Mouse (Mus musculus) midbrain, embryonic 14.5 days (tissue): Measurements from ENCODE around the gene Fgf11. TPM values are rescaled to one million over a fixed set of nuclear protein-coding genes. Genes with fewer than 3 reads are reported as not detected.
A peak's percentile ranks its signal among the peaks of the same experiment; 100 is the strongest.

Experiments used
- ATAC-seq: fragments of 200-750 bp; cut with Nextera tagmentation; 2 replicates; pipeline ENCODE4 v1.8.0; 2017; ENCODE audit warnings: moderate number of reproducible peaks, moderate library complexity; ENCODE audit not compliant: low FRiP score, low TSS enrichment
- DNase-seq: peaks from one replicate; pipeline ENCODE4 v3.0.0-alpha.2; 2015
- H3K27ac ChIP-seq: fragments of 300-500 bp; sonication (generic); replicated peaks from 2 replicates; pipeline ENCODE4 v1.5.1; 2014; ENCODE audit warnings: mild to moderate bottlenecking, low read depth, low read length, moderate library complexity
- H3K27me3 ChIP-seq: fragments of 300-500 bp; sonication (generic); 2 replicates; pipeline ENCODE4 v1.6.1; 2014; ENCODE audit warnings: low read length, control low read depth, mixed read lengths; ENCODE audit not compliant: control insufficient read depth, insufficient read depth
- H3K36me3 ChIP-seq: fragments of 300-500 bp; sonication (generic); 2 replicates; pipeline ENCODE4 v1.6.1; 2014; ENCODE audit warnings: low read length, control low read depth; ENCODE audit not compliant: control insufficient read depth, insufficient read depth
- H3K4me1 ChIP-seq: fragments of 300-500 bp; sonication (generic); 2 replicates; pipeline ENCODE4 v1.6.1; 2014; ENCODE audit warnings: mild to moderate bottlenecking, antibody characterized with exemption, low read length, control low read depth; ENCODE audit not compliant: control insufficient read depth, insufficient read depth
- H3K4me2 ChIP-seq: fragments of 300-500 bp; sonication (generic); 2 replicates; pipeline ENCODE4 v1.6.1; 2014; ENCODE audit warnings: mild to moderate bottlenecking, low read length, moderate library complexity
- H3K4me3 ChIP-seq: fragments of 300-500 bp; sonication (generic); replicated peaks from 2 replicates; pipeline ENCODE4 v1.5.1; 2014; ENCODE audit warnings: low read depth, low read length
- H3K9ac ChIP-seq: fragments of 300-500 bp; sonication (generic); replicated peaks from 2 replicates; pipeline ENCODE4 v1.6.1; 2014; ENCODE audit warnings: mild to moderate bottlenecking, low read length, moderate library complexity
- H3K9me3 ChIP-seq: fragments of 300-500 bp; sonication (generic); 2 replicates; pipeline ENCODE4 v1.6.1; 2016; ENCODE audit warnings: low read length, control low read depth, mixed read lengths; ENCODE audit not compliant: control insufficient read depth
- WGBS: fragments of 180-500 bp; shearing (Covaris S2); extraction: QIAGEN DNeasy Blood & Tissue Kit; methylation state at CpG from one replicate; pipeline ENCODE4 v1.1.7; 2014; 5-methylcytosine and 5-hydroxymethylcytosine counted together
- polyA plus RNA-seq: library from polyadenylated mRNA; unstranded; fragments of >200 nt; fragmentation: Nextera tagmentation; extraction: Ambion mirVana; gene quantifications from 2 replicates; pipeline ENCODE4 v1.2.1, GENCODE M21; 2014

Gene Fgf11
- polyA plus RNA-seq, 1 experiment from 2014 or later: 3.2 TPM

GRCm38 (mm10) chr11:69804972-69805909 lies 3.6 kb upstream of the Fgf11 start, which contains the start of gene Tmem102:
Gene Tmem102, minus strand, starts transcription at chr11:69805624.
- no peaks in the 10 kb centered on the region for H3K36me3 ChIP-seq
- H3K27me3 ChIP-seq: peaks cover 24% of the 10 kb centered on the region
- no peak within 1 kb of the TSS for H3K27ac ChIP-seq
- 6% methylated on average over 29 of the region's 29 CpGs for WGBS
- peaks cover 39% of the 10 kb centered on the region for H3K4me1 ChIP-seq
- H3K4me2 ChIP-seq: peak within 1 kb of the TSS; percentile 97
- no peak within 1 kb of the TSS for H3K4me3 ChIP-seq
- DNase-seq (no peak), ATAC-seq (no peak)
- H3K9me3 ChIP-seq: no peaks in the 10 kb centered on the region
- no peak within 1 kb of the TSS for H3K9ac ChIP-seq

GRCm38 (mm10) chr11:69804652-69804940 lies 2.9 kb upstream of the Fgf11 start:
- Histone ChIP-seq H3K4me3 (no peak overlapping the region), H3K27ac (no peak overlapping the region), H3K27me3 (peaks cover 24% of the 10 kb centered on the region), H3K4me1 (peaks cover 41% of the 10 kb centered on the region), H3K36me3 (no peaks in the 10 kb centered on the region), H3K9me3 (no peaks in the 10 kb centered on the region), H3K9ac (no peak overlapping the region), H3K4me2 (peak overlapping the region; percentile 97)
- DNase-seq: no peak
- 5% methylated on average over 12 of the region's 12 CpGs for WGBS
- ATAC-seq: no peak

GRCm38 (mm10) chr11:69803786-69804651 lies 2.4 kb upstream of the Fgf11 start:
- peaks cover 24% of the 10 kb centered on the region for H3K27me3 ChIP-seq
- DNase-seq (peak; percentile 89), ATAC-seq (peak; percentile 29; the same call in 1 of the 2 replicates)
- H3K36me3 ChIP-seq: no peaks in the 10 kb centered on the region
- peak overlapping the region; percentile 59 for H3K4me3 ChIP-seq
- peak overlapping the region; percentile 62 for H3K9ac ChIP-seq
- 2% methylated on average over 60 of the region's 60 CpGs for WGBS
- H3K4me2 ChIP-seq: peak overlapping the region; percentile 97
- H3K27ac ChIP-seq: peak overlapping the region; percentile 69; the same call in 1 of the 2 replicates
- peaks cover 47% of the 10 kb centered on the region for H3K4me1 ChIP-seq
- H3K9me3 ChIP-seq: no peaks in the 10 kb centered on the region

- Histone ChIP-seq H3K9ac (peak overlapping the region; percentile 62), H3K36me3 (no peaks in the 10 kb centered on the region), H3K4me1 (peaks cover 49% of the 10 kb centered on the region), H3K4me2 (peak overlapping the region; percentile 97), H3K4me3 (peak overlapping the region; percentile 59), H3K27ac (peak overlapping the region; percentile 69), H3K9me3 (no peaks in the 10 kb centered on the region), H3K27me3 (peaks cover 24% of the 10 kb centered on the region)
- WGBS: 3% methylated on average over 12 of the region's 12 CpGs
- DNase-seq (no peak), ATAC-seq (no peak)
Observed at GRCm38 (mm10) chr11:69803328-69803727, 1.7 kb upstream of the Fgf11 start.

- under 1% methylated on average over 33 of the region's 33 CpGs for WGBS
- Histone ChIP-seq H3K4me2 (peak overlapping the region; percentile 97), H3K9me3 (no peaks in the 10 kb centered on the region), H3K9ac (peak overlapping the region; percentile 62), H3K36me3 (no peaks in the 10 kb centered on the region), H3K27me3 (peaks cover 28% of the 10 kb centered on the region), H3K4me3 (peak overlapping the region; percentile 59), H3K4me1 (peaks cover 49% of the 10 kb centered on the region), H3K27ac (peak overlapping the region; percentile 69)
- DNase-seq: peak; percentile 86
- no peak for ATAC-seq
Observed at GRCm38 (mm10) chr11:69802648-69803105, 1.0 kb upstream of the Fgf11 start.

- peaks cover 31% of the 10 kb centered on the region for H3K27me3 ChIP-seq
- peak overlapping the region; percentile 97 for H3K4me2 ChIP-seq
- peak overlapping the region; percentile 59 for H3K4me3 ChIP-seq
- DNase-seq (peak; percentile 90), ATAC-seq (peak; percentile 82)
- H3K36me3 ChIP-seq: no peaks in the 10 kb centered on the region
- no peaks in the 10 kb centered on the region for H3K9me3 ChIP-seq
- peak overlapping the region; percentile 62 for H3K9ac ChIP-seq
- peak overlapping the region; percentile 95 for H3K27ac ChIP-seq
- peaks cover 51% of the 10 kb centered on the region for H3K4me1 ChIP-seq
- 1% methylated on average over 36 of the region's 36 CpGs for WGBS
Observed at GRCm38 (mm10) chr11:69800392-69801197, 1.1 kb downstream of the Fgf11 start.

GRCm38 (mm10) chr11:69800138-69800391 lies 1.6 kb downstream of the Fgf11 start:
- DNase-seq: no peak
- Histone ChIP-seq H3K27me3 (peaks cover 27% of the 10 kb centered on the region), H3K9ac (peak overlapping the region; percentile 62), H3K36me3 (no peaks in the 10 kb centered on the region), H3K4me1 (peaks cover 56% of the 10 kb centered on the region), H3K9me3 (no peaks in the 10 kb centered on the region), H3K27ac (peak overlapping the region; percentile 95), H3K4me2 (peak overlapping the region; percentile 97), H3K4me3 (peak overlapping the region; percentile 59)
- peak; percentile 44 for ATAC-seq
- WGBS: 0% methylated on average over 11 of the region's 11 CpGs
